Mouse (Mus musculus) liver, postnatal 0 days (tissue): ENCODE results near the gene Sergef.

ENCODE experiments used
- CTCF ChIP-seq: sonication (generic); IDR thresholded peaks from 2 replicates; pipeline ENCODE4 v1.5.1; 2016; ENCODE audit warnings: antibody characterized with exemption, low read depth
- EP300 ChIP-seq: IDR thresholded peaks from 2 replicates; pipeline ENCODE4 v1.6.1; 2016; ENCODE audit warnings: antibody characterized with exemption, low read depth, mild to moderate bottlenecking

DNA sequence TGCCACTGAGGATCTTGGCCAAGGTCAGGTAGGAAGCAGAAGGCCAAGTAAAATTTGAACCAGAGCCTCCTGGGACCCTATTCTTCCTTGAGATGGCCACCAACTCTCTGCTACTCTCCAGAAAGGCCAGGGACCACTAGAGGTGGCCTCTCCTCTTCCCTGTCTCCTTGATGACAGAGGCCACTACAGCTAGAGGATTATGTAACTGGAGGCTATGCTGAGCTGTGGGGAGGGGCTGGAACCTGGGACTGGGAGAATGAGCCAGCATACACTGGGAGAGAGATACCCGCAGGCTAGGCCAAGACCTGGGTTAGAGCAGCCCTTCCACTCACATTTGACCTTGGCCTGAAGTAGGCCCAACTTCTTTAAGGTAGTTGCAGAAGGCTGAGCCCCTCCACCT, 239.9 kb downstream of the Sergef start:
- TF ChIP-seq CTCF (no peak), EP300 (no peak)
